Mouse (Mus musculus): ENCODE measurements at regions not wholly inside any gene's neighbourhood (a gene's known extent, or its start where the extent isn't known, plus 50 kb on each side); places are given as distances from the start of the nearest gene placed in this dataset.

DNA sequence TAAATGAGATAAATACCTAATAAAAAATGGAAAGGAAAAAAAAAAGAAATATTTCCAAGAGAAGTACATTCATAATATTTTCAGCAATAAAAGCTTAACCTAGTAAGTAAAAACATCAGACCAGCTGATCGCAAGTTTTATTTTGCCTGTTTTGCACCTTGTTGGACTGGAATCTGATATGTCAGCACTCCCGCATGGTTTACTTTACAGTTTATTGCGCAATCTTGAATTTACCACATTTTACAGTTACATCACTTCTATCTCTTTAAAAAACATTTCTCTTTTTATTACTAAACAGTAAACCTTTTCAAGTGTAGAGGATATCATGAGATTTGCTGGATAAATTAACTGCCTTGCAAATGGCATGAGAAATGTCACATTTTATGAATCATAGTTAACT is 669.1 kb upstream of the Slitrk1 start:
- ATAC-seq (ENCODE audit: low FRiP score, low read depth) (no peak), DNase-seq (ENCODE audit: low spot score) (peak; percentile 6)
- no peak for TF ChIP-seq POLR2A (IDR thresholded peaks at IDR 0.05; ENCODE audit: borderline replicate concordance, extremely low read depth, insufficient read depth, insufficient read length)
- no peak overlapping the region for H3K4me2 ChIP-seq (replicated peaks; ENCODE audit: low read depth, low read length, severe bottlenecking)
- no peaks in the 10 kb centered on the region for H3K36me3 ChIP-seq (ENCODE audit: control insufficient read depth, insufficient read depth, low read length)
- no peaks in the 10 kb centered on the region for H3K27me3 ChIP-seq (ENCODE audit: control insufficient read depth, insufficient read depth, low read length)
- no peak overlapping the region for H3K9ac ChIP-seq (ENCODE audit: low read depth, low read length, severe bottlenecking)
- no peak overlapping the region for H3K4me3 ChIP-seq (replicated peaks; ENCODE audit: low read length)
- H3K4me1 ChIP-seq (ENCODE audit: control insufficient read depth, insufficient read depth, low read length) = no peaks in the 10 kb centered on the region
- no peaks in the 10 kb centered on the region for H3K9me3 ChIP-seq (ENCODE audit: control insufficient read depth, low read length)
- no peak overlapping the region for H3K27ac ChIP-seq (replicated peaks; ENCODE audit: low read depth, low read length)
- 80% methylated on average over 3 of the region's 3 CpGs for WGBS

DNA sequence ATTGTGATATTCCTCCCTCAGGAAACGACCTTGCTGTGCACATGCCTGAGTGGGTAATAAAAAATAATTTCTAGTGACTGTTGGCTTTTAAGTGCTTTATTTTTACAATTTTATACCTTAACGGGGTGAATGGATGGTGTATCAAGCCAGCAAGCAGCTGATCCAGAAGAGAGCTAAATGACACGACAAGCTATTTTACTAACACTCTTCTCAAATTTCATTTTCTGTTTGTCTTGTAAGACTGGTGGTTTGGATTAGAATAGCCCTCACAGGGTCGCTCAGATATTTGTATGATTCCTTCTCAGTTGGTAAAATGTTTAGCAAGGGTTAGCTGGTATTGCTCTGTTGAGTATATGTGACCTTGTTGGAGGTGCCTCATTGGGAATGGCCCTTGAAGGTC is 665.7 kb upstream of the Slitrk1 start:
- TF ChIP-seq POLR2A (IDR thresholded peaks at IDR 0.05; ENCODE audit: borderline replicate concordance, extremely low read depth, insufficient read depth, insufficient read length) = no peak

DNA sequence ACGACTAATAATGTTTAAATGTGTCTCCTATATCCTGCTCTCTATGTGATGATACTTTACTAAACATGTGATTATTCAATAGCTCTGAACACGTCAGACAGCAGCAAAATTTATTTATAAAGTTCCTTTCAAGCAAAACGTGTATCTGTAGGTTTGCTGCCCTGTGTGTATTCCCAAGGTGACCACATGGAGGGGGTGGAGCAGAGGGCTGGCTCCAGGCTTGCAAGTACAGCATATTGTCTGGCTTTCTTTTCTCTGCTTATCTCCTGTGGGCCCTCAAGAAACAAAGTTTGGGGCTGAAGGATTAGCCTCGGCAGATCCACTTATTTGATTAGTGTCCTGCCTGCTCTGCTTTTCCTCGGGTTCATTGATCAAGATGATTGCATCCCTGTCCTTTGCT is 636.6 kb upstream of the Slitrk1 start:
- ATAC-seq (ENCODE audit: low FRiP score, low read depth) (no peak), DNase-seq (ENCODE audit: low spot score) (no peak)
- H3K4me1 ChIP-seq (ENCODE audit: control insufficient read depth, insufficient read depth, low read length) = no peaks in the 10 kb centered on the region
- no peak overlapping the region for H3K9ac ChIP-seq (ENCODE audit: low read depth, low read length, severe bottlenecking)
- H3K27ac ChIP-seq (replicated peaks; ENCODE audit: low read depth, low read length) = no peak overlapping the region
- H3K4me2 ChIP-seq (replicated peaks; ENCODE audit: low read depth, low read length, severe bottlenecking) = no peak overlapping the region
- H3K36me3 ChIP-seq (ENCODE audit: control insufficient read depth, insufficient read depth, low read length) = no peaks in the 10 kb centered on the region
- no peak for TF ChIP-seq POLR2A (IDR thresholded peaks at IDR 0.05; ENCODE audit: borderline replicate concordance, extremely low read depth, insufficient read depth, insufficient read length)
- H3K27me3 ChIP-seq (ENCODE audit: control insufficient read depth, insufficient read depth, low read length) = no peaks in the 10 kb centered on the region
- H3K9me3 ChIP-seq (ENCODE audit: control insufficient read depth, low read length) = no peaks in the 10 kb centered on the region
- H3K4me3 ChIP-seq (replicated peaks; ENCODE audit: low read length) = no peak overlapping the region
- 54% methylated on average over 5 of the region's 5 CpGs for WGBS

More for the DNA sequence above, 665.7 kb upstream of the Slitrk1 start:
- Histone ChIP-seq H3K4me2 (replicated peaks; ENCODE audit: low read depth, low read length, severe bottlenecking) (no peak overlapping the region), H3K9ac (ENCODE audit: low read depth, low read length, severe bottlenecking) (no peak overlapping the region), H3K4me1 (ENCODE audit: control insufficient read depth, insufficient read depth, low read length) (no peaks in the 10 kb centered on the region), H3K4me3 (replicated peaks; ENCODE audit: low read length) (no peak overlapping the region), H3K36me3 (ENCODE audit: control insufficient read depth, insufficient read depth, low read length) (no peaks in the 10 kb centered on the region), H3K27ac (replicated peaks; ENCODE audit: low read depth, low read length) (no peak overlapping the region), H3K27me3 (ENCODE audit: control insufficient read depth, insufficient read depth, low read length) (no peaks in the 10 kb centered on the region), H3K9me3 (ENCODE audit: control insufficient read depth, low read length) (no peaks in the 10 kb centered on the region)
- no peak for DNase-seq (ENCODE audit: low spot score)
- peak; percentile 71 for ATAC-seq (ENCODE audit: low FRiP score, low read depth)
- 31% methylated on average over 4 of the region's 4 CpGs for WGBS

DNA sequence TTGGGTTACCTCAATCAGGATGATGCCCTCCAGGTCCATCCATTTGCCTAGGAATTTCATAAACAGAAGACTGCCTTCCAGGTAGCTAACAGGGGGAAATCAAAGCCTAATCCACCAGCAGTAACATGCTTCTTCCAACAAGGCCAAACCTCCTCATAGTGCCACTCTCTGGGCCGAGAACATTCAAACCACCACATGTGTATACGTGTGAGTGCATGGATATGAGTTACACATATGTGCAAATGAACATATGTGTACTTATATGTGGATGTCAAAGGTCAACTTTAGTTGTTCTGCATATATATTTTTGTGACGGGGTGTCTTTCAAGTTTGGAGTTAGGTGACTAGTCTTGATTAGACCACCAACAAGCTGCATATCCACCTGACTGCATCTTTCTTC is 601.0 kb upstream of the Slitrk1 start:
- no peaks in the 10 kb centered on the region for H3K36me3 ChIP-seq (ENCODE audit: control insufficient read depth, insufficient read depth, low read length)
- ATAC-seq (ENCODE audit: low FRiP score, low read depth) (no peak), DNase-seq (ENCODE audit: low spot score) (no peak)
- H3K4me1 ChIP-seq (ENCODE audit: control insufficient read depth, insufficient read depth, low read length) = no peaks in the 10 kb centered on the region
- 88% methylated on average over 3 of the region's 3 CpGs for WGBS
- H3K27ac ChIP-seq (replicated peaks; ENCODE audit: low read depth, low read length) = no peak overlapping the region
- no peak overlapping the region for H3K4me2 ChIP-seq (replicated peaks; ENCODE audit: low read depth, low read length, severe bottlenecking)
- H3K9me3 ChIP-seq (ENCODE audit: control insufficient read depth, low read length) = no peaks in the 10 kb centered on the region
- H3K27me3 ChIP-seq (ENCODE audit: control insufficient read depth, insufficient read depth, low read length) = no peaks in the 10 kb centered on the region
- no peak overlapping the region for H3K4me3 ChIP-seq (replicated peaks; ENCODE audit: low read length)
- TF ChIP-seq POLR2A (IDR thresholded peaks at IDR 0.05; ENCODE audit: borderline replicate concordance, extremely low read depth, insufficient read depth, insufficient read length) = no peak
- H3K9ac ChIP-seq (ENCODE audit: low read depth, low read length, severe bottlenecking) = no peak overlapping the region
